Mouse (Mus musculus): ENCODE data around the gene Kalrn. TPM values are rescaled to one million over a fixed set of nuclear protein-coding genes. Genes with fewer than 3 reads are reported as not detected.

Kalrn gene
- polyA plus RNA-seq, 1 experiment from 2014 or later: 24.6 TPM

DNA sequence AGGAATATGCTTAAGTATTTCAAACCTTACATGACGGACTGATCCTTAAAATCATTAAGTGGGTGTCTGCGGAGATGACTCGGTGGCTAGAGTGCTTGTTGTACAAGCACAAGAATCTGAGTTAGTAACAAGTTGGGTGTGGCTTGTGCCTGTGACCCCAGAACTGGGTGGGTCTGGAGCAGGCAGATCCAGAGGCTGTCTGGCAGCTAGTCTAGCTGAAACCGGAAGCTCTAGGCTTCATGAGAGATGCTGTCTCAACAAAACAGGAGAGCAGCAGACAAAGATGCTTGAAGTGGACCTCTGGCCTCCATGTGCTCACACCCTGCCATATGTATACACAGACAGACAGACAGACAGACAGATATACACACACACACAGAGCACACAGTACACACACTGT lies 582.6 kb downstream of the Kalrn start:
- WGBS: 88% methylated on average over 4 of the region's 4 CpGs
- Histone ChIP-seq H3K4me1 (replicated peaks) (0 out of 2 replicates have a peak, but pooled peaks cover 2% of the 10 kb centered on the region), H3K27ac (replicated peaks) (no peak overlapping the region), H3K9ac (no peak overlapping the region), H3K9me3 (no peaks in the 10 kb centered on the region), H3K4me2 (no peak overlapping the region), H3K4me3 (no peak overlapping the region), H3K27me3 (no peaks in the 10 kb centered on the region), H3K36me3 (peaks cover 4% of the 10 kb centered on the region; the same call in 1 of the 2 replicates)
- ATAC-seq (ENCODE audit: low FRiP score, low read depth): no peak

- H3K27ac ChIP-seq (replicated peaks): no peak overlapping the region
- no peak overlapping the region for H3K4me3 ChIP-seq
- WGBS: 87% methylated on average over 1 of the region's 1 CpGs
- ATAC-seq (ENCODE audit: low FRiP score, low read depth): no peak
- no peaks in the 10 kb centered on the region for H3K9me3 ChIP-seq
- no peaks in the 10 kb centered on the region for H3K27me3 ChIP-seq
- H3K4me1 ChIP-seq (replicated peaks): 0 out of 2 replicates have a peak, but pooled peaks cover 1% of the 10 kb centered on the region
- H3K36me3 ChIP-seq: peaks cover 4% of the 10 kb centered on the region; the same call in 1 of the 2 replicates
- H3K4me2 ChIP-seq: no peak overlapping the region
- H3K9ac ChIP-seq: no peak overlapping the region
These were observed 584.2 kb downstream of the Kalrn start for GRCm38 (mm10) chr16:33989106-33989505.

DNA sequence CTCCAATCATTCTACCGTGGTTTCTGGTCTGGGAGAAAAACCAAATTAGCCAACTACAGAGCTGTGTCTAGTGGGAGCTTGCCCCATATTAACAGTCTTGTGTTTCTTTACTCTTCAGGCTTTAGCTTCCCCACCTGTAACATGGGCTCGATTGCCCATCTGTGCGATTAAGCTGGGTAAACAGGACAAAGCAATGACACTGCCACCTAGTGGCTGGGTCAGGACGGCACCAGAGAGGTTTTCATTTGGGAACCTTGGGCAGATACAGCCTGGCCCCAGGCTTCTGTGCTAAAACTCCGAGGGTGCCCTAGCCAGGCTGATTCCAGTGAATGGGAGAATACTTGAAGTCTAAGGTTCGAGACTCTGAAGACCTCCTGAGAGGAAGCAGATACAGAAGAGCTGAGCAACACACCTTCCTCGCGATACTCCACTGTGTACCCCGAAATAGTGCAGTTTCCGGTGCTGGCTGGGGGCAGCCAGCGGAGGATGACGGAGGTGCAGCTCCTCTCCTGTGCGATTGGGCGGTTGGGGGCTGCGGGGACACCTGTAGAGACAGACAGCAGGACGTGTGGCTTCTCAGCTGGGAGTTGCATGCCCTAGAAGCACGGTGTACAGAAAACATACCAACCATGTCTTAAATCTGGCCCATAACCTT lies 584.8 kb downstream of the Kalrn start:
- Histone ChIP-seq H3K27ac (replicated peaks) (no peak overlapping the region), H3K4me1 (replicated peaks) (no peaks in the 10 kb centered on the region), H3K4me2 (no peak overlapping the region), H3K4me3 (no peak overlapping the region), H3K9ac (no peak overlapping the region), H3K36me3 (peaks cover 4% of the 10 kb centered on the region; the same call in 1 of the 2 replicates), H3K9me3 (no peaks in the 10 kb centered on the region), H3K27me3 (no peaks in the 10 kb centered on the region)
- 67% methylated on average over 17 of the region's 17 CpGs for WGBS
- ATAC-seq (ENCODE audit: low FRiP score, low read depth): no peak

- no peaks in the 10 kb centered on the region for H3K4me1 ChIP-seq (replicated peaks)
- 90% methylated on average over 7 of the region's 7 CpGs for WGBS
- peaks cover 4% of the 10 kb centered on the region; the same call in 1 of the 2 replicates for H3K36me3 ChIP-seq
- H3K4me2 ChIP-seq: no peak overlapping the region
- no peak for ATAC-seq (ENCODE audit: low FRiP score, low read depth)
- H3K4me3 ChIP-seq: no peak overlapping the region
- no peak overlapping the region for H3K9ac ChIP-seq
- H3K27me3 ChIP-seq: no peaks in the 10 kb centered on the region
- H3K27ac ChIP-seq (replicated peaks): no peak overlapping the region
- H3K9me3 ChIP-seq: no peaks in the 10 kb centered on the region
These were observed 586.3 kb downstream of the Kalrn start for GRCm38 (mm10) chr16:33986993-33987392.

DNA sequence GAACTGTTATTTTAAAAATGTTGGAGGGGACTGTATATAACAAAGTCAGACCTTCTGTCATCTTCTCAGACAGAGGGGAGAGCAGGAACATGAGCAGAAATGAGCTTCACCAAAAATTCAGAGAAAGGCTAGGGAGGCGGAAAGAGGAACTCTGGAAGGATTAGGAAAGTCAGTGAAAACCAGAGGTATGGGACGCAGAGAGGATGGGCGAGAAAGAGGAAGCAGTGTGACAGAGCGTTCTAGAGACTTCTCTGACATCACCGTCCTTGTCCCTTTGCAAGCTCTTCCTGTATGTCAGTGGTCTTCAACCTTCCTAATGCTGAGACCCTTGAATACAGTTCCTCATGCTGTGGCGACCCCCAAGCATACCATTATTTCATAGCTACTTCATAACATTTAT lies 588.0 kb downstream of the Kalrn start:
- Histone ChIP-seq H3K27ac (replicated peaks) (no peak overlapping the region), H3K4me2 (no peak overlapping the region), H3K4me3 (no peak overlapping the region), H3K4me1 (replicated peaks) (no peaks in the 10 kb centered on the region), H3K9me3 (no peaks in the 10 kb centered on the region), H3K27me3 (no peaks in the 10 kb centered on the region), H3K9ac (no peak overlapping the region), H3K36me3 (peaks cover 11% of the 10 kb centered on the region; the same call in 1 of the 2 replicates)
- no peak for ATAC-seq (ENCODE audit: low FRiP score, low read depth)
- 89% methylated on average over 6 of the region's 6 CpGs for WGBS

- 97% methylated on average over 6 of the region's 6 CpGs for WGBS
- Histone ChIP-seq H3K9me3 (no peaks in the 10 kb centered on the region), H3K27me3 (no peaks in the 10 kb centered on the region), H3K27ac (replicated peaks) (no peak overlapping the region), H3K4me1 (replicated peaks) (no peaks in the 10 kb centered on the region), H3K4me3 (no peak overlapping the region), H3K36me3 (peaks cover 13% of the 10 kb centered on the region; the same call in 1 of the 2 replicates), H3K9ac (no peak overlapping the region), H3K4me2 (no peak overlapping the region)
- ATAC-seq (ENCODE audit: low FRiP score, low read depth): no peak
These were observed 589.6 kb downstream of the Kalrn start for GRCm38 (mm10) chr16:33983712-33984111.

GRCm38 (mm10) chr16:33979855-33980254 lies 593.5 kb downstream of the Kalrn start:
- Histone ChIP-seq H3K27me3 (no peaks in the 10 kb centered on the region), H3K4me1 (replicated peaks) (no peaks in the 10 kb centered on the region), H3K9me3 (no peaks in the 10 kb centered on the region), H3K27ac (replicated peaks) (no peak overlapping the region), H3K4me2 (no peak overlapping the region), H3K9ac (no peak overlapping the region), H3K4me3 (no peak overlapping the region), H3K36me3 (peaks cover 43% of the 10 kb centered on the region)
- ATAC-seq (ENCODE audit: low FRiP score, low read depth): no peak
- WGBS: 35% methylated on average over 2 of the region's 2 CpGs

- ATAC-seq (ENCODE audit: low FRiP score, low read depth): peak; percentile 57; the same call in 1 of the 2 replicates
- Histone ChIP-seq H3K27ac (replicated peaks) (peak overlapping the region; percentile 32), H3K36me3 (no peaks in the 10 kb centered on the region), H3K27me3 (no peaks in the 10 kb centered on the region), H3K9ac (peak overlapping the region; percentile 75), H3K9me3 (no peaks in the 10 kb centered on the region), H3K4me2 (peak overlapping the region; percentile 73), H3K4me1 (replicated peaks) (peaks cover 13% of the 10 kb centered on the region), H3K4me3 (peak overlapping the region; percentile 76)
- WGBS: 74% methylated on average over 2 of the region's 2 CpGs
These were observed 606.1 kb downstream of the Kalrn start for GRCm38 (mm10) chr16:33967283-33967640.

GRCm38 (mm10) chr16:33966538-33967282 lies 606.6 kb downstream of the Kalrn start, which contains the start of gene Umps:
Umps (minus strand) TSS chr16:33967038.
- H3K27ac ChIP-seq (replicated peaks): peak within 1 kb of the TSS; percentile 32
- peak; percentile 93 for ATAC-seq (ENCODE audit: low FRiP score, low read depth)
- H3K4me3 ChIP-seq: peak within 1 kb of the TSS; percentile 76
- H3K9me3 ChIP-seq: no peaks in the 10 kb centered on the region
- 1% methylated on average over 44 of the region's 44 CpGs for WGBS
- H3K4me2 ChIP-seq: peak within 1 kb of the TSS; percentile 73
- H3K9ac ChIP-seq: peak within 1 kb of the TSS; percentile 75
- peaks cover 4% of the 10 kb centered on the region; the same call in 1 of the 2 replicates for H3K36me3 ChIP-seq
- H3K27me3 ChIP-seq: no peaks in the 10 kb centered on the region
- H3K4me1 ChIP-seq (replicated peaks): peaks cover 13% of the 10 kb centered on the region

DNA sequence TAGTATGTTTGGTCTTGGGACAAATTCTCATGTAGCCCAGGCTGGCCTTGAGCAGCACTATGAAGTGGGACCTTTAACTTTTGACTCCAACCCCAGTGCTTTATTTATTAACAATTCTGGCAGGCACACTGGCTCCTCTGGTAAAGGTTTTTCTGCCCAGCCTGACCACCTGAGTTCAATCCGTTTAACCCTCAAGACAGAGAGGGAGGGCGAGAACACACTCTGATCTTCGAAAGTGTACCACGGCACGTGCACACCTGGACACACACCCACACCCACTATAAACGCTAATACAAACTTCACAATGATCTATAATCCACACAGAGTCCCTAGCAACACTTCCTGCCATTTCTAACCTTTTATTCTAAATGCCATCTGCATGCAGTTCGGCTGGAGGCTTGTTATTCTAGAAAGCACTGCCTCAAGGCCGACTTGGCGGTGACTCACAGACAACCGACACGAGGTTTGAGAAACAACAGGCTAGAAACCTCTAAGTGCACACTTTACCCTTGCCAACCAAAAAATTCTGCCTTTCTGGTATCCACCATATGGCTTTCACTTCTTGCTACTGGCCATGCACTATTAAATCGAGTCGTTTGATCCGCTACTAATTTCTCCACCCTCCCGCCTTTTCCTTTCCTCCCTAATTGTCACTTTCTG lies 607.3 kb downstream of the Kalrn start:
- no peak for ATAC-seq (ENCODE audit: low FRiP score, low read depth)
- Histone ChIP-seq H3K4me3 (peak overlapping the region; percentile 76), H3K4me1 (replicated peaks) (peaks cover 13% of the 10 kb centered on the region), H3K36me3 (peaks cover 11% of the 10 kb centered on the region; the same call in 1 of the 2 replicates), H3K27ac (replicated peaks) (0 out of 2 replicates have a peak overlapping the region, but pooled peaks have one; percentile 32), H3K4me2 (peak overlapping the region; percentile 73), H3K9me3 (no peaks in the 10 kb centered on the region), H3K27me3 (no peaks in the 10 kb centered on the region), H3K9ac (peak overlapping the region; percentile 75)
- 17% methylated on average over 15 of the region's 15 CpGs for WGBS

DNA sequence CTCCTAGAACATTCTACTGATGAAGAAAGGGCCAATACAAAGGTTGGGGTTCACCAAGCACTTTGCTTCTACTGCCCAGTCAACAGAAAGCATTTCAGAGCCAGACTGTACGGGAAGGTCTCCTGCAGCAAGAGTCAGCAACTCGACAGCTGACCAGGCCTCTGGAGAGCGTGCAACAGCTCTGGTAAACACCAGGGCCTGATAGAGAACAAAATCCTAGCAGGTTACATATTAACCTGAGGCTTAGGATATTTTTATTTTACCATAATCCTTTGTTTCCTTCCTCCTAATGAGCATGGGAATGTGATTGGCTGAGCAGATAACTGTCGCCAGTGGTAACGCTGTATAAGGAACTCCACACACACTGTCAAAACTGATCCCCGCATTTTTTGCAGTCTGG lies 609.8 kb downstream of the Kalrn start:
- no peaks in the 10 kb centered on the region for H3K9me3 ChIP-seq
- 92% methylated on average over 6 of the region's 6 CpGs for WGBS
- H3K27me3 ChIP-seq: no peaks in the 10 kb centered on the region
- no peak for ATAC-seq (ENCODE audit: low FRiP score, low read depth)
- H3K9ac ChIP-seq: no peak overlapping the region
- H3K4me1 ChIP-seq (replicated peaks): peaks cover 13% of the 10 kb centered on the region
- peaks cover 33% of the 10 kb centered on the region for H3K36me3 ChIP-seq
- H3K4me3 ChIP-seq: no peak overlapping the region
- no peak overlapping the region for H3K4me2 ChIP-seq
- H3K27ac ChIP-seq (replicated peaks): no peak overlapping the region

- ATAC-seq (ENCODE audit: low FRiP score, low read depth): no peak
- no peak overlapping the region for H3K9ac ChIP-seq
- H3K27ac ChIP-seq (replicated peaks): no peak overlapping the region
- H3K4me2 ChIP-seq: no peak overlapping the region
- no peaks in the 10 kb centered on the region for H3K27me3 ChIP-seq
- H3K36me3 ChIP-seq: peaks cover 49% of the 10 kb centered on the region
- no peak overlapping the region for H3K4me3 ChIP-seq
- no peaks in the 10 kb centered on the region for H3K4me1 ChIP-seq (replicated peaks)
- H3K9me3 ChIP-seq: no peaks in the 10 kb centered on the region
- WGBS: 92% methylated on average over 1 of the region's 1 CpGs
These were observed 618.5 kb downstream of the Kalrn start for GRCm38 (mm10) chr16:33954793-33955192.

Data from hindbrain, embryonic 15.5 days (tissue).